Mouse (Mus musculus) right cerebral cortex, adult 18-20 months (tissue): ENCODE measurements around the gene Dnajb7.
"Not testable (repeated sequence)": the region's sequence is repeated elsewhere in the genome, so short reads cannot be mapped to it uniquely, and the experiment has no call there.

Experiments used
- DNase-seq: peaks from one replicate; pipeline ENCODE4 v3.0.0; 2022; ENCODE audit warnings: mixed read lengths

Gene Dnajb7

GRCm38 (mm10) chr15:81408199-81408598, at the start of gene Dnajb7:
Dnajb7 (minus strand) TSS chr15:81408299.
- no peak for DNase-seq

GRCm38 (mm10) chr15:81448463-81448862, 40.4 kb upstream of the Dnajb7 start:
- DNase-seq: peak; percentile 71

- DNase-seq: no peak
Observed at GRCm38 (mm10) chr15:81439236-81439635, 31.1 kb upstream of the Dnajb7 start.

GRCm38 (mm10) chr15:81438345-81438744, 30.2 kb upstream of the Dnajb7 start:
- no peak for DNase-seq

GRCm38 (mm10) chr15:81431195-81431594, 23.1 kb upstream of the Dnajb7 start:
- DNase-seq: no peak

GRCm38 (mm10) chr15:81427947-81428346, 19.8 kb upstream of the Dnajb7 start:
- DNase-seq: no peak

- DNase-seq: no peak
Observed at GRCm38 (mm10) chr15:81425311-81425710, 17.2 kb upstream of the Dnajb7 start.

- no peak for DNase-seq
Observed at GRCm38 (mm10) chr15:81422156-81422681, 14.1 kb upstream of the Dnajb7 start.

GRCm38 (mm10) chr15:81421454-81421853, 13.4 kb upstream of the Dnajb7 start:
- no peak for DNase-seq

GRCm38 (mm10) chr15:81418065-81418464, 10.0 kb upstream of the Dnajb7 start:
- no peak for DNase-seq

GRCm38 (mm10) chr15:81416763-81417310, 8.7 kb upstream of the Dnajb7 start:
- not testable (repeated sequence) for DNase-seq

- no peak for DNase-seq
Observed at GRCm38 (mm10) chr15:81405008-81405407, 3.1 kb downstream of the Dnajb7 start.

- peak; percentile 96 for DNase-seq
Observed at GRCm38 (mm10) chr15:81399638-81400315, 8.3 kb downstream of the Dnajb7 start, which contains the start of the genes St13 and Xpnpep3. St13 (minus strand) TSS chr15:81400077. Xpnpep3 (plus strand) TSS chr15:81400138.

GRCm38 (mm10) chr15:81399297-81399637, 8.8 kb downstream of the Dnajb7 start:
- no peak for DNase-seq

GRCm38 (mm10) chr15:81398189-81398588, 9.9 kb downstream of the Dnajb7 start:
- no peak for DNase-seq

GRCm38 (mm10) chr15:81394211-81394915, 13.7 kb downstream of the Dnajb7 start:
- no peak for DNase-seq

GRCm38 (mm10) chr15:81392997-81393396, 15.1 kb downstream of the Dnajb7 start:
- DNase-seq: peak; percentile 72

GRCm38 (mm10) chr15:81386327-81386726, 21.8 kb downstream of the Dnajb7 start:
- DNase-seq: no peak

GRCm38 (mm10) chr15:81378845-81379244, 29.3 kb downstream of the Dnajb7 start:
- DNase-seq: no peak

- no peak for DNase-seq
Observed at GRCm38 (mm10) chr15:81374621-81375020, 33.5 kb downstream of the Dnajb7 start.

- DNase-seq: no peak
Observed at GRCm38 (mm10) chr15:81370356-81370755, 37.7 kb downstream of the Dnajb7 start.

GRCm38 (mm10) chr15:81368601-81369000, 39.5 kb downstream of the Dnajb7 start:
- DNase-seq: no peak

- DNase-seq: no peak
Observed at GRCm38 (mm10) chr15:81366241-81366640, 41.9 kb downstream of the Dnajb7 start.

GRCm38 (mm10) chr15:81365246-81365645, 42.9 kb downstream of the Dnajb7 start:
- DNase-seq: no peak
